Mouse (Mus musculus): Measurements from ENCODE around the gene Timm10. TPM values are rescaled to one million over a fixed set of nuclear protein-coding genes. Genes with fewer than 3 reads are reported as not detected.
A peak's percentile ranks its signal among the peaks of the same experiment; 100 is the strongest.

The Timm10 gene
- polyA plus RNA-seq, 1 experiment from 2014 or later = 90.7 TPM

DNA sequence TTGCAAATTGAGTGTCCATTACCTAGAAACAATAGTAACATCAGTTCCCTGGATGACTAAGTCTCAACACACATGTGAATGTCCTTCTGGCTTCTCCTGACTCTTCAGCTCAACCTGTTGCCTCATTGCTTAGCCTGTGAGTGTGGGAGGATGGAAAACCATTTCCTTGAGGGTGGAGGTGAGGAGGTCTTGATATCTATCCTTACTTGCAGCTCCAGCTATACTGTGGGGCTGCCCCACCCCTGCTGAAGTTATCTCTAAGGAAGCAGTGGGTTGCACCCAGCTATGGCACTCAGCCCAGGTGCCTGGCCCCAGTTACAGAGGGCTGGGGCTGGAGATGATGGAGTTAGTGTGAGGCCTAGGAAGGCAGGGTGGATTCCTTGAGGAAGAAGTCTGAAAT, 15.1 kb downstream of the Timm10 start:
- no peak overlapping the region for H3K9ac ChIP-seq (ENCODE audit: low read length)
- peak overlapping the region; percentile 97; the same call in 1 of the 2 replicates for H3K4me2 ChIP-seq (ENCODE audit: low read length)
- DNase-seq (ENCODE audit: low spot score) (no peak), ATAC-seq (no peak)
- H3K27ac ChIP-seq (ENCODE audit: low read depth, low read length) = no peak overlapping the region
- no peak overlapping the region for H3K4me3 ChIP-seq (ENCODE audit: low read depth, low read length)
- no peaks in the 10 kb centered on the region for H3K9me3 ChIP-seq (replicated peaks; ENCODE audit: control insufficient read depth, low read length)
- peaks cover 12% of the 10 kb centered on the region for H3K27me3 ChIP-seq (replicated peaks; ENCODE audit: control insufficient read depth, insufficient read depth, low read length)
- no peaks in the 10 kb centered on the region for H3K36me3 ChIP-seq (ENCODE audit: control insufficient read depth, insufficient read depth, low read length)
- H3K4me1 ChIP-seq (ENCODE audit: control insufficient read depth, insufficient read depth, low read length) = peaks cover 5% of the 10 kb centered on the region; the same call in 1 of the 2 replicates

DNA sequence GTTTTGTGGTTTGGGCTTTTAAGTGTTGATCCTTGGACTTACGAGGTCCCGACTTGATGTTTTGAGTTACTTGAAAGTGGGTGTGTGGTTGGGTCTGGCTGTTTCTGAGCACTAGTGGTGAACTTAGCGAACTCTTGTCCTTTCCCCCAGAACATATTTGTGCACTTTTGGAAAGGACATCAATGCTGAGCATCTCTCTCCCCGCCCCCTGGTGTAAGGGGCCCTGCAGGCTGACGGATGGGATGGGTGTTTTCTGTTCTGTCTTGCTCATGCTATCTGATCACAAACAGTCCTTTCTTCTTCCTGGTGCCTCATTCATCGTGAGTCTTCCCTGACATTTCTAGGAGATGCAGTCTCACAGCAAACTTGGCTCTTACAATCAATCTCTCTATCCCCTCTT, 16.9 kb downstream of the Timm10 start:
- no peak overlapping the region for H3K9ac ChIP-seq (ENCODE audit: low read length)
- H3K9me3 ChIP-seq (replicated peaks; ENCODE audit: control insufficient read depth, low read length) = no peaks in the 10 kb centered on the region
- no peak overlapping the region for H3K27ac ChIP-seq (ENCODE audit: low read depth, low read length)
- peaks cover 7% of the 10 kb centered on the region for H3K27me3 ChIP-seq (replicated peaks; ENCODE audit: control insufficient read depth, insufficient read depth, low read length)
- peaks cover 5% of the 10 kb centered on the region; the same call in 1 of the 2 replicates for H3K4me1 ChIP-seq (ENCODE audit: control insufficient read depth, insufficient read depth, low read length)
- no peaks in the 10 kb centered on the region for H3K36me3 ChIP-seq (ENCODE audit: control insufficient read depth, insufficient read depth, low read length)
- ATAC-seq (no peak), DNase-seq (ENCODE audit: low spot score) (no peak)
- WGBS = 84% methylated on average over 6 of the region's 6 CpGs
- H3K4me3 ChIP-seq (ENCODE audit: low read depth, low read length) = no peak overlapping the region
- H3K4me2 ChIP-seq (ENCODE audit: low read length) = no peak overlapping the region

DNA sequence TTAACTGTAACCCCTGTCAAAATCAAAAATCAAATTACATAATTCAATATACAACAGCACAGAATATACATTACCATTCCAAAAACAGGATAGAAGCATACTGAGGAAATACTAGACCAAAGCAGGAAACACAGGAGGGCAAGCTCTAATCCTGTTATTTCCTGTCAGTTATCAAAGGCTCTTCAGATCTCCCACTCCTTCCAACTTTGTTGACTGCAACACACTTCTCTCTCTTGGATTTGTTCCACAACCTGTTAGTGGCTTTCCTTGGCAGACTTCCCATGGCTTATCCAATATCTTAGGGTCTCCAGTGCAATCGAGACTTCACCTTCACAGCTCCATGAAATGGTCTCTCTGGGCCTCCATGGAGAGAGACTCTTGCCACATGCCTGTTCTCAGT, 18.4 kb downstream of the Timm10 start:
- DNase-seq (ENCODE audit: low spot score) = no peak
- Histone ChIP-seq H3K9me3 (replicated peaks; ENCODE audit: control insufficient read depth, low read length) (no peaks in the 10 kb centered on the region), H3K27me3 (replicated peaks; ENCODE audit: control insufficient read depth, insufficient read depth, low read length) (no peaks in the 10 kb centered on the region), H3K9ac (ENCODE audit: low read length) (no peak overlapping the region), H3K4me2 (ENCODE audit: low read length) (no peak overlapping the region), H3K4me1 (ENCODE audit: control insufficient read depth, insufficient read depth, low read length) (no peaks in the 10 kb centered on the region; the same call in 1 of the 2 replicates), H3K36me3 (ENCODE audit: control insufficient read depth, insufficient read depth, low read length) (0 out of 2 replicates have a peak, but pooled peaks cover 3% of the 10 kb centered on the region), H3K4me3 (ENCODE audit: low read depth, low read length) (no peak overlapping the region), H3K27ac (ENCODE audit: low read depth, low read length) (no peak overlapping the region)
- WGBS = 71% methylated on average over 1 of the region's 1 CpGs
- no peak for ATAC-seq

DNA sequence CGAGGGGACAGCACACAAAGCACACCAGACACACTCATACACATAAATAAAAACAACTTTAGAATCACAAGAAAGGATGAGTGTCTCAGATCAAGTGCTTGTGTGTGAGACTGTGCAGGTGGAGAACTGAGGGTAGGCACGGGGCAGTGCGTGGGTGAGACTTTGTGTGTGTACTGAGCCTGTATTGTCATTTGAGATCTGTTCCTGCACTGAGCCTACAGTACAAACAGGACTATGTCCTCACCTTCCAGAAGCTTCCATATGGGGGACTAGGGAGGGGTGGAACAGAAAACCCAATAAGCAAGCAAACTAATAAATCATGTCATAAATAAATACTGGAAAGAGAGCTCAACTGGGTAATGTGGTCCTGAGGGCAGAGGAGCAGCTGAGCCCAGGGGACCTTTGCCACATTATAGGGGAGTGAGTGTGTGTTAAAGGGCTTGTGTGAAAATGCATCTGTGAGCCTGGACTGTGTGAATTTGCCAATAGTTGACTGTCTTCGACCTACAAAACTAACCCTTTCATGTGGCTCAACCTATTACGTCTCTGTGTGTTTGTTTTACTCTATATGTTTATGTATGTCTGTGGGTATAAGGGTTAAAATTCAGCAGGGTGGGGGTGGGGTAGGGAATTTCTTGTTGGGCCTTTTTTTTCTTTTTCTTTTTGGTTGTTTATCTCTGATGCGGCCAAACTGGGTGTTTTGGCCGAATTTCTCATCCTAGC, 23.8 kb downstream of the Timm10 start:
- Histone ChIP-seq H3K4me1 (ENCODE audit: control insufficient read depth, insufficient read depth, low read length) (no peaks in the 10 kb centered on the region), H3K9me3 (replicated peaks; ENCODE audit: control insufficient read depth, low read length) (no peaks in the 10 kb centered on the region), H3K4me3 (ENCODE audit: low read depth, low read length) (no peak overlapping the region), H3K27ac (ENCODE audit: low read depth, low read length) (no peak overlapping the region), H3K27me3 (replicated peaks; ENCODE audit: control insufficient read depth, insufficient read depth, low read length) (no peaks in the 10 kb centered on the region), H3K9ac (ENCODE audit: low read length) (no peak overlapping the region), H3K4me2 (ENCODE audit: low read length) (no peak overlapping the region), H3K36me3 (ENCODE audit: control insufficient read depth, insufficient read depth, low read length) (0 out of 2 replicates have a peak, but pooled peaks cover 3% of the 10 kb centered on the region)
- ATAC-seq (no peak), DNase-seq (ENCODE audit: low spot score) (no peak)
- WGBS = 65% methylated on average over 7 of the region's 7 CpGs

DNA sequence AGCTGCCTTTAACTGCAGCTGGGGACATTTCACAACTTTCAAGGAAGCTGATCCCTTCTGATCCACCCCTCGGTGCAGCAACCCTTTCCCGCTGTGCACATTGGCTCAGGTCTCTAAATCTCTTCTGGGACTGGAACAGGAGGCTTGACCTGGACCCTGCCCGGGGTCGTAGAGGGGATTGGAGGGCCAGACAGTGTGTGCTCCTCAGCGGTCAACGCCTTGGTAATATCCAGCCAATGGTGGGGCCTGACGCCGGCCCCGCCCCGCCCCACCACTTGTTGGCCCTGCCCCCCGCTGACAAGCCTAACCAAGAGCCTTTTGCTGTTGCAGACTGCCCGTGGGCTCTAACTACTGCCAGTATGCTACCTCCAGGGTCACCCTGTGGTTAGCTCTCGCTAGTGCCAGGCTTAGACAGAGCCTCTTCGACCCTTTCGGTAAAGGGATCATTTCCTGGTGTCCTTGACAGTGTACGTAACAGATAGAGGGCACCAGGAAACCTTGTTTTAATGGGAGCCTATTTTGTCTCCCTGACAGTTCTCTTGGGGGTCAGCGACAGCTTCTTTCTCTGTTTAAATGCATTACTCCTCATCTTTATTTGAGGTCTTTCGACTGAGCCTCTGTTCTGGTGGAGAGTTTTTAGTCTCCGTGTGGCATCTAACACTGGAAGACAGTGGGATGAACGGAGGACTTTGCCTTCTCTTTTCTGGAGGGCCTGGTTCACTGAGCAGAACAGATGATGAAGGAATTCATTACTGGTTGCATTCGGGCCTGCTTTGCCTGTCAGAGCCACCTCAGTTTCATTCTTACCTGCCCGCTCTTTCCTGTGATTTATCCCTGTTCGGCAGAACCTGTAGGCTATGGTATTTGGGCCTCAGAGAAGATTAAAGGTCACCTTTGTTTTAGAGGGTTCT, 24.6 kb downstream of the Timm10 start:
- ATAC-seq (no peak), DNase-seq (ENCODE audit: low spot score) (no peak)
- Histone ChIP-seq H3K27me3 (replicated peaks; ENCODE audit: control insufficient read depth, insufficient read depth, low read length) (no peaks in the 10 kb centered on the region), H3K4me2 (ENCODE audit: low read length) (no peak overlapping the region), H3K27ac (ENCODE audit: low read depth, low read length) (no peak overlapping the region), H3K36me3 (ENCODE audit: control insufficient read depth, insufficient read depth, low read length) (0 out of 2 replicates have a peak, but pooled peaks cover 3% of the 10 kb centered on the region), H3K4me1 (ENCODE audit: control insufficient read depth, insufficient read depth, low read length) (no peaks in the 10 kb centered on the region), H3K4me3 (ENCODE audit: low read depth, low read length) (no peak overlapping the region), H3K9ac (ENCODE audit: low read length) (no peak overlapping the region), H3K9me3 (replicated peaks; ENCODE audit: control insufficient read depth, low read length) (no peaks in the 10 kb centered on the region)
- 32% methylated on average over 23 of the region's 23 CpGs for WGBS

DNA sequence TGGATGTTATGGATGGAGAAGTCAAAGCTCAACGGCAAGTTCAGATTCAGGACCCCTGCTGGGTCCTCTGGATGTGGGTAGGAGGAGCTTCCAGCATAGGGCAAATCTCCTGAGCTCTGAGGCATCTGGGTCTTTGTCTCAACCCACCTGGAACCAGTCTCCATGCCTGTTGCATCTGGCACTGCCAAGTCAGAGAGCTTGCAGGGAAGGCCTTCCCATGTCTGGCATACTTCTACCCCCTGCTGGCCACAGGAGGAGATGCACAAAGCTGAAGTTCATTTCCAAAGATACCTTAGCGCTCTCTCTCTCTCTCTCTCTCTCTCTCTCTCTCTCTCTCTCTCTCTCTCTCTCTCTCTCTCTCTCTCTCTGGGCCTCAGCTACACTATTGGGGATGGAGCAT, 28.9 kb downstream of the Timm10 start:
- Histone ChIP-seq H3K36me3 (ENCODE audit: control insufficient read depth, insufficient read depth, low read length) (no peaks in the 10 kb centered on the region), H3K27me3 (replicated peaks; ENCODE audit: control insufficient read depth, insufficient read depth, low read length) (no peaks in the 10 kb centered on the region), H3K27ac (ENCODE audit: low read depth, low read length) (no peak overlapping the region), H3K4me3 (ENCODE audit: low read depth, low read length) (no peak overlapping the region), H3K9me3 (replicated peaks; ENCODE audit: control insufficient read depth, low read length) (no peaks in the 10 kb centered on the region), H3K9ac (ENCODE audit: low read length) (no peak overlapping the region), H3K4me2 (ENCODE audit: low read length) (no peak overlapping the region), H3K4me1 (ENCODE audit: control insufficient read depth, insufficient read depth, low read length) (no peaks in the 10 kb centered on the region)
- 49% methylated on average over 2 of the region's 2 CpGs for whole genome bisulfite sequencing
- peak; percentile 79 for DNase-seq (ENCODE audit: low spot score)
- ATAC-seq = peak; percentile 81

DNA sequence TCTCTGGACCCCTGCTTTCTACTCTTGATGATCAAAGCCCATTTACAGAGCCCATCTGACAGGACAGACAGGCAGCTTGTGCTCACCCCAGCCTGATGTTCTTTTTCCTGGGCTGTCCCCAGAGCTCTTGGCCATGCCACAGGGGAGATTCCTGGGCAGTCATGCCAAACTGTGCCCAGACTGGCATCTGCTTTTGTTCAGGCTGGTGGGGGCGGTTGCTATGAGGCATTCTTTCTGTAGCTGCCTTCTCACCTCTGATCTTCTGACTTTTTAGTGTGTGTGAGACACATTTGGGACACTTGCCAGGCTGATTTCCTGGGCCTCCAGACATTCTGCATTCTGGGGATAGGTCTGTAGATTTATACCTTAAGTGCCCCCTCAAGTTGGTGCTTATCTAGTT, 31.8 kb downstream of the Timm10 start:
- ATAC-seq (no peak), DNase-seq (ENCODE audit: low spot score) (no peak)
- Histone ChIP-seq H3K4me1 (ENCODE audit: control insufficient read depth, insufficient read depth, low read length) (no peaks in the 10 kb centered on the region), H3K4me2 (ENCODE audit: low read length) (no peak overlapping the region), H3K36me3 (ENCODE audit: control insufficient read depth, insufficient read depth, low read length) (no peaks in the 10 kb centered on the region), H3K9me3 (replicated peaks; ENCODE audit: control insufficient read depth, low read length) (no peaks in the 10 kb centered on the region), H3K27me3 (replicated peaks; ENCODE audit: control insufficient read depth, insufficient read depth, low read length) (no peaks in the 10 kb centered on the region), H3K4me3 (ENCODE audit: low read depth, low read length) (no peak overlapping the region), H3K27ac (ENCODE audit: low read depth, low read length) (no peak overlapping the region), H3K9ac (ENCODE audit: low read length) (no peak overlapping the region)
- WGBS = 86% methylated on average over 1 of the region's 1 CpGs

DNA sequence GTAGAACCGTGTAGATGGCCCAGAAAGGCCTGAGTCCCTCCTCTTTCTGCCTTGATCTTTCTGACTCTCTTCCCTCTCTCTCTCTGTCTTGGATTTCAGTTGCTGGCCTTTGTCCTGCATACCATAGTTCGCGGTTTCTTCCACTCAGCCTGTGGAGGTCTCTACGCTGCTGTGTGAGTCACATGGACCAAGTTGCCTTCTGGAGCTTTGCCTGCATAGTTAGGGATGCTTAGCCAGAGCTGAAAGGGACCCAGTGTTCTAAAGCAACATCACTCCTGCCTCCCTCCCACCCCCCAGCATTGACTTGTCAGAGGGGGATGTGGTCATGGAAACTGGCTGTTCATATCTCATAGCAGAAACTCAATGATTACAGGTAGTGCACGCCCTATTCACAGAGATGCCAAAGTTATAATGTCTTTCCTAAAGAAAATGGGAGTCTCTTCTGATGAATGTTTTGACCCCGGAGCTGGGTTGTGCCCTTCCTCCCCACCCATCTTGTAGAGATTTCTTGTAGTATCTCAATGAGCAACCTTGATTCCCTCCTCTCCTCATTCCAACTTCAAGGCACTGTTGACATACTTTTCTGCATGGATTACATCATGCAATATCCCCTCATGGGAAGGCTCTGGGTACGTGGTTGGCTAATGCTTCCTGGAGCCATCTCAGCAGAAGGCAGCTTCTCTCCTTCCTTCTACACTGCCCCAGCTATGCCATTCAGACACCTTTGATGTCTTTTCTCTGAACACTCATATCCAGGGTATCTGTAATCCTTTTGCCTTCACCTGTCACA, 33.4 kb downstream of the Timm10 start:
- Histone ChIP-seq H3K4me2 (ENCODE audit: low read length) (no peak overlapping the region), H3K27ac (ENCODE audit: low read depth, low read length) (no peak overlapping the region), H3K36me3 (ENCODE audit: control insufficient read depth, insufficient read depth, low read length) (no peaks in the 10 kb centered on the region), H3K4me3 (ENCODE audit: low read depth, low read length) (no peak overlapping the region), H3K27me3 (replicated peaks; ENCODE audit: control insufficient read depth, insufficient read depth, low read length) (no peaks in the 10 kb centered on the region), H3K9me3 (replicated peaks; ENCODE audit: control insufficient read depth, low read length) (no peaks in the 10 kb centered on the region), H3K9ac (ENCODE audit: low read length) (no peak overlapping the region), H3K4me1 (ENCODE audit: control insufficient read depth, insufficient read depth, low read length) (peaks cover under 1% of the 10 kb centered on the region; the same call in 1 of the 2 replicates)
- ATAC-seq (no peak), DNase-seq (ENCODE audit: low spot score) (no peak)
- WGBS = 90% methylated on average over 7 of the region's 7 CpGs
